Mouse (Mus musculus): Measurements from ENCODE around the gene Rnf167. TPM values are rescaled to one million over a fixed set of nuclear protein-coding genes. Genes with fewer than 3 reads are reported as not detected.

Gene Rnf167
- polyA plus RNA-seq, 1 experiment = 16.7 TPM

DNA sequence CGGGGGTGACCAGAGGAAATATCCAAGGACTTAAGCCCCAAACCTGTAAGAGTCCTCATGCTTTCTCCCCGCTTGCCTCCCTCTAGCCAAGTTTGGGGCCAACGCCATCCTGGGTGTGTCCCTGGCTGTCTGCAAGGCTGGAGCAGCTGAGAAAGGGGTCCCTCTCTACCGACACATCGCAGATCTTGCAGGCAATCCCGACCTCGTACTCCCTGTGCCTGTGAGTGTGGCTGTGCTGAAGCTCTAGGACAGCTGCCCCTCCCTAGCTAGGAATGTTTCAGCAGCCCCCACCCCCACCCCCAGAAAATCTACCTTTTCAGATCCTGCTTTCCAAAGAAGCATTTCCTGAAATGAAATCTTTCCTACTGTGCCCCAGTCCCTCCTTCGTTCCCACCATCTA is 11.9 kb downstream of the Rnf167 start:
- Histone ChIP-seq H3K79me2 (ENCODE audit: control insufficient read depth, insufficient read depth) (peaks cover 43% of the 10 kb centered on the region), H3ac (ENCODE audit: control insufficient read depth, insufficient read length) (peak overlapping the region; percentile 4), H3K4me3 (peak overlapping the region; percentile 94), H3K27me3 (ENCODE audit: control insufficient read depth, insufficient read depth, insufficient read length) (no peaks in the 10 kb centered on the region), H3K36me3 (ENCODE audit: control insufficient read depth, insufficient read depth) (peaks cover 32% of the 10 kb centered on the region), H3K4me2 (ENCODE audit: low read depth) (peak overlapping the region; percentile 97)
- TF ChIP-seq POLR2AphosphoS2 (IDR thresholded peaks at IDR 0.05; ENCODE audit: insufficient read length, low read depth) = peak; percentile 70
- peak; percentile 58 for TF ChIP-seq POLR2A (IDR thresholded peaks at IDR 0.05; ENCODE audit: insufficient read length, low read depth)
- TF ChIP-seq REST (IDR thresholded peaks at IDR 0.05; ENCODE audit: insufficient read depth, insufficient read length) = no peak
- TF ChIP-seq MYOG (IDR thresholded peaks at IDR 0.05; ENCODE audit: control insufficient read depth in 1 of 3, insufficient read depth in 1 of 3, insufficient read length in 2 of 3, low read depth in 2 of 3) = peak in 1 of 3 experiments; percentile 65
- peak in 2 of 3 experiments; percentile 32 to 37 for TF ChIP-seq MYOD1 (IDR thresholded peaks at IDR 0.05; ENCODE audit: control insufficient read depth in 1 of 3, insufficient read length in 2 of 3, low read depth in 2 of 3)

DNA sequence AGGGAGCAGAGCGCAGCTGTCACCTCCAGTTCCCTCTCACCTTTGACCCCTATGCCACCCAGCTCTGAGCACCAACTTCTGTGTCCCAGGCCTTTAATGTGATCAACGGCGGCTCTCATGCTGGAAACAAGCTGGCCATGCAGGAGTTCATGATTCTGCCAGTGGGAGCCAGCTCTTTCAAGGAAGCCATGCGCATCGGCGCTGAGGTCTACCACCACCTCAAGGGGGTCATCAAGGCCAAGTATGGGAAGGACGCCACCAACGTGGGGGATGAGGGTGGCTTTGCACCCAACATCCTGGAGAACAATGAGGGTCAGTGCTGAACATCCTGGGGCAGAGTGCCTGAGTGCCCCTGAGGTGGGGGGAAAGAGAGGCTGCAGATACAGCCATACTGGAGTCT is 13.5 kb downstream of the Rnf167 start:
- TF ChIP-seq E2F4 (IDR thresholded peaks at IDR 0.05; ENCODE audit: insufficient read depth) (no peak), POLR2A (IDR thresholded peaks at IDR 0.05; ENCODE audit: insufficient read length, low read depth) (peak; percentile 41)
- Histone ChIP-seq H3ac (ENCODE audit: control insufficient read depth, insufficient read length) (no peak overlapping the region), H3K79me2 (ENCODE audit: control insufficient read depth, insufficient read depth) (peaks cover 45% of the 10 kb centered on the region), H3K4me2 (ENCODE audit: low read depth) (peak overlapping the region; percentile 97), H3K36me3 (ENCODE audit: control insufficient read depth, insufficient read depth) (peaks cover 37% of the 10 kb centered on the region), H3K27me3 (ENCODE audit: control insufficient read depth, insufficient read depth, insufficient read length) (no peaks in the 10 kb centered on the region), H3K4me3 (no peak overlapping the region)

DNA sequence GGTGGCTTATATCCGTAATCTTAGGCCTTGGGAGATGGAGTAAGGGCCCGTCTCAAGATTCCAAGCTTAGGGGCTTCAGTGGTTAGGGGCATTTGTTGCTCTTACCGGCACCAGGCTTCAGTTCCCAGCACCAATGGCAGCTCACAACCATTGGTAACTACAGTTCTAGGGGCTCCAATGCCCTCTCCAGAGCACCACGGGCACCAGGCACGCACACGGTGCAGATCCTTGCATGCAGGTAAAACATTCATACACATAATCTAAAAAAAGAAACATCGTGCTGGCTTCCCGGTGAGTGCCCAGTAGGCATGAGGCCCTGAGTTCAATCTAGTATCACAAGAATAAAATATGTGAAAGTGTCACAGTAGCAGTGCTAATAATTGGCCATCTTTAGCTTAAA is 16.1 kb downstream of the Rnf167 start:
- Histone ChIP-seq H3K4me2 (ENCODE audit: low read depth) (no peak overlapping the region), H3K79me2 (ENCODE audit: control insufficient read depth, insufficient read depth) (peaks cover 46% of the 10 kb centered on the region), H3K27me3 (ENCODE audit: control insufficient read depth, insufficient read depth, insufficient read length) (no peaks in the 10 kb centered on the region), H3K36me3 (ENCODE audit: control insufficient read depth, insufficient read depth) (peaks cover 37% of the 10 kb centered on the region), H3ac (ENCODE audit: control insufficient read depth, insufficient read length) (no peak overlapping the region), H3K4me3 (no peak overlapping the region)
- peak; percentile 89 for TF ChIP-seq POLR2AphosphoS2 (IDR thresholded peaks at IDR 0.05; ENCODE audit: insufficient read length, low read depth)
- TF ChIP-seq REST (IDR thresholded peaks at IDR 0.05; ENCODE audit: insufficient read depth, insufficient read length) = no peak
- TF ChIP-seq POLR2A (IDR thresholded peaks at IDR 0.05; ENCODE audit: insufficient read length, low read depth) = peak; percentile 58

DNA sequence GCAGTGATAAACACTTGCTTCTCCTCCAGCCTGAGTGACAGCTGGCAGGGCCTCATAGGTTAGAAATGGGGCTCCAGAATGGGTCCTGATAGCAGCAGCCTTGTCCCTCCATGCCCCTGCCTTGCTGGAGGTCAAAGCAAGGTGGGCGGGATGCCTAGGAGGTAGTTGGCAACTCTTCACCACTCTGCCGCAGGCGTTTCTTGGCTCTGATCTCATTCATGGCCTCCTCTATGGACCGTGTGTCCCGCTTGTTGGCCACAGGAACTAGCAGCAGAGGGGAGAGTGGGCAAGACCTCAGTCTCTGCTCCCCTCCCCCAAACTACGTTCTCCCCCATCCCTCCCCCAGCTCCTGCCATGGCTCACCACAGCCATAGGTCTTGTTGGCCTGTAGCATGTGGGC is 16.9 kb downstream of the Rnf167 start:
- Histone ChIP-seq H3K27me3 (ENCODE audit: control insufficient read depth, insufficient read depth, insufficient read length) (no peaks in the 10 kb centered on the region), H3K4me3 (no peak overlapping the region), H3K79me2 (ENCODE audit: control insufficient read depth, insufficient read depth) (peaks cover 38% of the 10 kb centered on the region), H3K4me2 (ENCODE audit: low read depth) (no peak overlapping the region), H3ac (ENCODE audit: control insufficient read depth, insufficient read length) (no peak overlapping the region), H3K36me3 (ENCODE audit: control insufficient read depth, insufficient read depth) (peaks cover 37% of the 10 kb centered on the region)
- TF ChIP-seq POLR2AphosphoS2 (IDR thresholded peaks at IDR 0.05; ENCODE audit: insufficient read length, low read depth) (peak; percentile 93), POLR2A (IDR thresholded peaks at IDR 0.05; ENCODE audit: insufficient read length, low read depth) (peak; percentile 49), MAX (IDR thresholded peaks at IDR 0.05; ENCODE audit: low read depth) (no peak), TCF12 (IDR thresholded peaks at IDR 0.05; ENCODE audit: insufficient read depth, poor library complexity, severe bottlenecking) (no peak)

DNA sequence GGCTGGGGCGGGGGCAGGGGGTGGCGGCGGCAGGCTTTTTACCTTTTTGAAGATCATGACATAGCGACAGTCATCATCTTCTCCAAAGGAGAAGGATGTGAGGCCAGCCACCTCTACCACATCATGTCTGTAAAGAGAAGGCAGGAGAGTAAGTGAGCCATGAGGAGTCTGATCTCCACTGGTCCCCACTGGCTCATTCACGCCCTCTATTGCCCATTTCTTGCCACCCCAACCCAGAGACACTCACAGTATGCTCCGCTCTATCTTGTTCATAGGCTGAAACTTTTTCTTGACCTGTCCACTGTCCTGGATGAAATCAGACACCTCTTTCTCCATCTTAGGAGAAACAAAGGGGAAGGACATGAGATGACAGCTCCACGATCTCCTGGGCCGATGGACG is 17.7 kb downstream of the Rnf167 start:
- no peaks in the 10 kb centered on the region for H3K27me3 ChIP-seq (ENCODE audit: control insufficient read depth, insufficient read depth, insufficient read length)
- TF ChIP-seq REST (IDR thresholded peaks at IDR 0.05; ENCODE audit: insufficient read depth, insufficient read length) = no peak
- no peak for TF ChIP-seq CEBPB (IDR thresholded peaks at IDR 0.05; ENCODE audit: insufficient read depth, poor library complexity, severe bottlenecking)
- TF ChIP-seq MYOD1 (IDR thresholded peaks at IDR 0.05; ENCODE audit: control insufficient read depth in 1 of 3, insufficient read length in 2 of 3, low read depth in 2 of 3) = no peak
- TF ChIP-seq TCF12 (IDR thresholded peaks at IDR 0.05; ENCODE audit: insufficient read depth, poor library complexity, severe bottlenecking) = no peak
- TF ChIP-seq POLR2AphosphoS2 (IDR thresholded peaks at IDR 0.05; ENCODE audit: insufficient read length, low read depth) = peak; percentile 74
- no peak for TF ChIP-seq MAX (IDR thresholded peaks at IDR 0.05; ENCODE audit: low read depth)
- TF ChIP-seq MYOG (IDR thresholded peaks at IDR 0.05; ENCODE audit: control insufficient read depth in 1 of 3, insufficient read depth in 1 of 3, insufficient read length in 2 of 3, low read depth in 2 of 3) = no peak
- no peak for TF ChIP-seq TCF3 (IDR thresholded peaks at IDR 0.05; ENCODE audit: insufficient read length, low read depth)
- no peak overlapping the region for H3K4me3 ChIP-seq
- peaks cover 30% of the 10 kb centered on the region for H3K79me2 ChIP-seq (ENCODE audit: control insufficient read depth, insufficient read depth)
- H3K4me2 ChIP-seq (ENCODE audit: low read depth) = no peak overlapping the region
- H3ac ChIP-seq (ENCODE audit: control insufficient read depth, insufficient read length) = no peak overlapping the region
- H3K36me3 ChIP-seq (ENCODE audit: control insufficient read depth, insufficient read depth) = peaks cover 37% of the 10 kb centered on the region

DNA sequence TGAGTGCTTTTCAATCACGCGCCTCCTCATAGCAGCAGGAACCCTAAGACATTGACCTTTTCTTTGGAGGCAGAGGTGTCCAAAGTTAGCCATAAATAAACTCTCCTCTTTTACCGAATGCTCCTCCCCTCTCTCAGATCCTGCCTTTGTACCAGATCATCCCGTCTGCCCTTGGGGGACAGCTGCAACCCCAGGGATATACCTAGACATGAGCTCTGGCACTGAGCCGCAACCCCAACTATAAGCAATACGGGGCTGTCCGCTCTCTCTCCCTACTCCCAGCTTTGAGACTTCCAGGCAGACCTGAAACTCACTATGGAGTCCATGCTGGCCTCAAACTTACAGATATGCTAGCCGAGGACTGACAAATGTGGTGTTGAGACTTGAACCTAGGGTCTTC is 19.7 kb downstream of the Rnf167 start:
- Histone ChIP-seq H3K4me3 (no peak overlapping the region), H3K4me2 (ENCODE audit: low read depth) (no peak overlapping the region)
- peak in 1 of 3 experiments; percentile 25 for TF ChIP-seq MYOD1 (IDR thresholded peaks at IDR 0.05; ENCODE audit: control insufficient read depth in 1 of 3, insufficient read length in 2 of 3, low read depth in 2 of 3)
- no peak for TF ChIP-seq E2F4 (IDR thresholded peaks at IDR 0.05; ENCODE audit: insufficient read depth)

More for the DNA sequence above, 19.7 kb downstream of the Rnf167 start:
- H3ac ChIP-seq (ENCODE audit: control insufficient read depth, insufficient read length) = no peak overlapping the region
- H3K27me3 ChIP-seq (ENCODE audit: control insufficient read depth, insufficient read depth, insufficient read length) = no peaks in the 10 kb centered on the region
- peaks cover 27% of the 10 kb centered on the region for H3K36me3 ChIP-seq (ENCODE audit: control insufficient read depth, insufficient read depth)
- H3K79me2 ChIP-seq (ENCODE audit: control insufficient read depth, insufficient read depth) = peaks cover 19% of the 10 kb centered on the region

Measured in myocyte (in vitro differentiated cells).